Mouse (Mus musculus): ENCODE measurements at regions not wholly inside any gene's neighbourhood (a gene's known extent, or its start where the extent isn't known, plus 50 kb on each side); places are given as distances from the start of the nearest gene placed in this dataset.
"Not testable (repeated sequence)": the region's sequence is repeated elsewhere in the genome, so short reads cannot be mapped to it uniquely, and the experiment has no call there.

DNA sequence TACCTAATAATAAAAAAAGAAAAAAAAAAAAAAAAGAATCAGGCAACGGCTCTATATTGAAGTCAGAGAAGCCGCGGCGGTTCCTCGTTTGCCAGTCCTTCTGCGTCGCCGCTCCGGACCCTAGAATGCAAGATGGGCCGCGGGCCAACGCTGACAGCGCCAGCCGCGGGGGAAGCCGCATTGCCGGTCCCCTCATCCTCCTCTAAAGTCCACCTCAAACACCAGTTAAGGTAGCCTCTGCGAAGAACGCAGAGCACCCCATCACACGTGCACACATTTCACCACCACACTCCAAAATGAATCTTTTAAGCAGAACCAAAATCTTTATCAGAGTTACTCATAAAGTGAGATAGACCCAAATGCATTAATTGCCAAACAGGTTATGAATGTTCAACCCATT lies 822.8 kb upstream of the Foxg1 start:
- WGBS, result 72% methylated on average over 20 of the region's 20 CpGs
- not testable (repeated sequence) for H3K27ac ChIP-seq (ENCODE audit: low read length); H3K36me3 ChIP-seq (ENCODE audit: insufficient read depth, low read length); H3K9ac ChIP-seq (replicated peaks; ENCODE audit: low read length); H3K4me2 ChIP-seq (replicated peaks; ENCODE audit: low read depth, low read length); ATAC-seq (ENCODE audit: low FRiP score, low TSS enrichment); H3K9me3 ChIP-seq (ENCODE audit: low read length); H3K4me1 ChIP-seq (ENCODE audit: insufficient read depth, low read length); H3K4me3 ChIP-seq (ENCODE audit: low read length); H3K27me3 ChIP-seq (ENCODE audit: insufficient read depth, low read length)

DNA sequence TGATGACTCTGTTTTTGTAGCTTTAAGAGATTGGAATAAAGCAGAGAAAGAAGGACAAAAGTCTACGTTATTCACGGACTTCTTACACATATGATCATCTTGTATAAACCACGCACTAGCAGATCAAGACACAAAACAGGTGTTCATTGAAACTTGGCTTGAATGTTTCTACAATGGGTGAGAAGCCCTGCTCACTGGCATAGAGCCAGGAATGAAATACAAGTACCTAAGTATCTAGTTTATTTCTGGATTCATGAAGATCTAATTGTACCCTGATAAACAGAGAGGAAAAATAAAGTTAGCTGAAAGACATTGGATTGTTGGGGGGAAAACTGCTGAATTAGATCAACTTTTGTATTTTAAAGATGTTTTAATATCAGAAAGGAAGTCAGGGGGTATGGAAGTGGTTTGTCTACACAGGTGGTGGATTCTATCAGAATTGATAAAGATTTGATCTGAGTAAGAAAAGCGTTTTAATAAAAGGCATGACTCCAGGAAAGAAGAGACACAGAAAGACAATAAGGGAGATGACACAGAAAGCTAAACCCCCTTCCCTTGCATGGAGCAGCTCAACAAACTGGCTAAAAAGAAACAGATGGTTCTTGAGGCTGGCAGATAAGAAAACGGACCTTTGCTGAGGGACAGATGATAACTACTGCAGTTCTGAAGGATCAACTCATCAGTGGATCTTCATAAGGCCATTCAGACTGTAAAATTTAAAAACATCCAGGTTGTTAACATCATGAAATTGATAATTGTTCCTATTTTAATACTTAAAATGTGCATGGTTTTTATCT lies 777.9 kb upstream of the Foxg1 start:
- no peaks in the 10 kb centered on the region for H3K4me1 ChIP-seq (ENCODE audit: insufficient read depth, low read length)
- ATAC-seq (ENCODE audit: low FRiP score, low TSS enrichment), result no peak
- no peak overlapping the region for H3K4me3 ChIP-seq (ENCODE audit: low read length)
- H3K9me3 ChIP-seq (ENCODE audit: low read length), result no peaks in the 10 kb centered on the region
- H3K36me3 ChIP-seq (ENCODE audit: insufficient read depth, low read length), result no peaks in the 10 kb centered on the region
- 83% methylated on average over 5 of the region's 5 CpGs for WGBS
- no peak overlapping the region for H3K27ac ChIP-seq (ENCODE audit: low read length)
- H3K27me3 ChIP-seq (ENCODE audit: insufficient read depth, low read length), result no peaks in the 10 kb centered on the region
- no peak overlapping the region for H3K4me2 ChIP-seq (replicated peaks; ENCODE audit: low read depth, low read length)
- no peak overlapping the region for H3K9ac ChIP-seq (replicated peaks; ENCODE audit: low read length)

DNA sequence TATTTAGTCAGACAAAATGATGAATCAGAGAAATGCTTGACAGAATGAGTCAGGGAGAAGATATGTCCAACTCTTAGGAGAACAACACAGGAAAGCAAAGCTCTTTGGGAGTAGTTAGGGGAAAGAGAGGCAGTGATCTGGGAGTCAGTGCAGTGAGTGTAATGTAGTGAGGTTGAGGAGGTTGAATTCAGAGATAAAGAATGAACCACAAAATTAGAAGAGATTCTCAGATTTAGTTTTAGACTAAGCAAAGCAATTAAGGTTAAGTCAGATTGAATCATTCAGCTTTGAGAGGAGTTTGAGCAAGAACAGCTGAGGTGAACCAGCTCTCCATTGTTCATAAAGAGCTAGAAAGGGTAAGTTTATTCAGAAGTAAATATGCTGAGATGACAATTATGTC lies 777.0 kb upstream of the Foxg1 start:
- ATAC-seq (ENCODE audit: low FRiP score, low TSS enrichment), result no peak
- H3K9me3 ChIP-seq (ENCODE audit: low read length), result no peaks in the 10 kb centered on the region
- H3K36me3 ChIP-seq (ENCODE audit: insufficient read depth, low read length), result no peaks in the 10 kb centered on the region
- no peak overlapping the region for H3K27ac ChIP-seq (ENCODE audit: low read length)
- H3K27me3 ChIP-seq (ENCODE audit: insufficient read depth, low read length), result no peaks in the 10 kb centered on the region
- no peak overlapping the region for H3K4me2 ChIP-seq (replicated peaks; ENCODE audit: low read depth, low read length)
- H3K4me1 ChIP-seq (ENCODE audit: insufficient read depth, low read length), result no peaks in the 10 kb centered on the region
- H3K4me3 ChIP-seq (ENCODE audit: low read length), result no peak overlapping the region
- no peak overlapping the region for H3K9ac ChIP-seq (replicated peaks; ENCODE audit: low read length)

DNA sequence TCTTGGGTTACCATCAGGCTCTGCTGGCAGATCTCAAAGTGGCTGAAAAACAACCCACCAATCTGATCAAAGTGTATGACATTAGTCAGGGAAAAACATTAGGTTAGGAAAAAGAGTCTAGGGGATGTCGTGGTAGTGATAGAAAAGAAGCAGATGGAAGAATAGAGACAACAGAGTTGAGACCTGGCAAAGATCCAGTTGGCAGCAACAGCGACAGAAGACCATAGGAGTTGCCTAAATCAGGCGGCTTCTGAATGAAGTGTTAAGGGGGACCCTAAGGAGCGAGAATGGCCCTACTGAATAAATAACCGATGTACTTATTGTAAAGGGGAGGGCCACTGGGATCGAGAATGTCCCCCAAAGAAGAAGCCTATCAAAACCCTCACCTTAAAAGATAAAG lies 773.1 kb upstream of the Foxg1 start:
- Histone ChIP-seq H3K36me3 (ENCODE audit: insufficient read depth, low read length) (no peaks in the 10 kb centered on the region), H3K4me1 (ENCODE audit: insufficient read depth, low read length) (no peaks in the 10 kb centered on the region), H3K27ac (ENCODE audit: low read length) (no peak overlapping the region), H3K9ac (replicated peaks; ENCODE audit: low read length) (no peak overlapping the region), H3K9me3 (ENCODE audit: low read length) (no peaks in the 10 kb centered on the region), H3K4me3 (ENCODE audit: low read length) (no peak overlapping the region), H3K4me2 (replicated peaks; ENCODE audit: low read depth, low read length) (no peak overlapping the region), H3K27me3 (ENCODE audit: insufficient read depth, low read length) (no peaks in the 10 kb centered on the region)
- WGBS, result 81% methylated on average over 6 of the region's 6 CpGs
- no peak for ATAC-seq (ENCODE audit: low FRiP score, low TSS enrichment)

DNA sequence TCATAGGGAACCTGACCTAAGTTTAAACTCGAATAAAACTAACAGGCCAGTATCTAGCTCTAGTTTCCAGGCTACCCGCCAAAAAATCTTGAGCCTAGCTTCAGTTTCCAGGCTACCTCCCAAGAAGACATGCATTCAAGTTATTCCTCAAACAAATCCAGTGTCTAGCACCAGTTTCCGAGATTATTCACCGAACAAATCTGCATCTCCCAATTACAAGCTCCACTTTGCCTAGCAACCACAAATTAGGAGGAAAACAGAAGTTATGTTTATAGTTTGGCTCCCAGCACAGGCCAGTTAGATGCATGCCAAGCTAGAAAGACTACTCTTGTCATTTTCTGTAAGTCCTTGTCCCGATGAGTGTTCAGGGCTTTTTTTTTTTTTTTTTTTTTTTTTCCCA lies 770.4 kb upstream of the Foxg1 start:
- ATAC-seq (ENCODE audit: low FRiP score, low TSS enrichment), result no peak
- no peak overlapping the region for H3K9ac ChIP-seq (replicated peaks; ENCODE audit: low read length)
- WGBS, result 81% methylated on average over 5 of the region's 5 CpGs

DNA sequence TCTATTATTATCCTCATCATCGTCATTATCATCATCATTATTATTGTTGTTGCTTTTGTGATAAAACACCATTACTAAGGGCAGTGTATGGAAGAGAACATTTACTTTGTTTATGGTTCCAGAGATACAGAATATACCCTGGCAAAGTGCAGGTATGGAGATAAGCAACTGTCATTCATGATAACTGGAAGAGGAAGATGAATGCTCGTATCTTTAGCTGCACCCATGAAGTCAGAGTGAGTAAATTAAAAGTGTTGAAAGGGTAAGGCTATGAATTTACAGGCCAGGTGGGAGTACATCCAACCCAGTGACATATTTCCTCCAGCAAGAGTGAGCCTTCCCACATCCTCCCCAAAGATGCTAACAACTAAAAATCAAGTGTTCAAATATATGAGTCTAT lies 766.1 kb upstream of the Foxg1 start:
- Histone ChIP-seq H3K9ac (replicated peaks; ENCODE audit: low read length) (no peak overlapping the region), H3K36me3 (ENCODE audit: insufficient read depth, low read length) (no peaks in the 10 kb centered on the region), H3K27ac (ENCODE audit: low read length) (no peak overlapping the region), H3K4me2 (replicated peaks; ENCODE audit: low read depth, low read length) (no peak overlapping the region), H3K4me1 (ENCODE audit: insufficient read depth, low read length) (no peaks in the 10 kb centered on the region), H3K4me3 (ENCODE audit: low read length) (no peak overlapping the region), H3K27me3 (ENCODE audit: insufficient read depth, low read length) (no peaks in the 10 kb centered on the region), H3K9me3 (ENCODE audit: low read length) (no peaks in the 10 kb centered on the region)
- 79% methylated on average over 2 of the region's 2 CpGs for WGBS
- no peak for ATAC-seq (ENCODE audit: low FRiP score, low TSS enrichment)

More for the DNA sequence above, 770.4 kb upstream of the Foxg1 start:
- no peaks in the 10 kb centered on the region for H3K27me3 ChIP-seq (ENCODE audit: insufficient read depth, low read length)
- H3K4me3 ChIP-seq (ENCODE audit: low read length), result no peak overlapping the region
- H3K4me2 ChIP-seq (replicated peaks; ENCODE audit: low read depth, low read length), result no peak overlapping the region
- H3K27ac ChIP-seq (ENCODE audit: low read length), result no peak overlapping the region
- H3K36me3 ChIP-seq (ENCODE audit: insufficient read depth, low read length), result no peaks in the 10 kb centered on the region
- no peaks in the 10 kb centered on the region for H3K9me3 ChIP-seq (ENCODE audit: low read length)
- H3K4me1 ChIP-seq (ENCODE audit: insufficient read depth, low read length), result no peaks in the 10 kb centered on the region

DNA sequence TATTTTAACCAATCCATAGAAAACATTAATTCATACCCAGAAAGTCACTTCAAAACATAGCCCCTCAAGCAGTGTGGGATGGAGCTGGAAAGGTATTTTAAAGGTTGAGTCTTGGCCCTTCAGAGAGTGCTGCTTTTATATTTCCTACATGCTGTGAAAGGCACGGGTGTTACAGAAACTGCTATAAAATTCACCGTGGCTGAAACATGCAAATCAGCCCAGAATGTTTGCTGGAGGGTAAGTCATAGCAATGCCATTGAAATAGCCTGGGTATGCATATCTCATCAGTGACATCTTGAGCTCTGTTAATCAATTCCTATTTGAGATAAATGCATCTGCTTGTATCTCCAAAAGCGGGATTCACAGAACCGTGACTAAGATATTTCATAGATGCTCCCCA lies 748.9 kb upstream of the Foxg1 start:
- Histone ChIP-seq H3K4me2 (replicated peaks; ENCODE audit: low read depth, low read length) (no peak overlapping the region), H3K4me1 (ENCODE audit: insufficient read depth, low read length) (no peaks in the 10 kb centered on the region), H3K36me3 (ENCODE audit: insufficient read depth, low read length) (no peaks in the 10 kb centered on the region), H3K27me3 (ENCODE audit: insufficient read depth, low read length) (no peaks in the 10 kb centered on the region), H3K9me3 (ENCODE audit: low read length) (no peaks in the 10 kb centered on the region), H3K9ac (replicated peaks; ENCODE audit: low read length) (no peak overlapping the region), H3K4me3 (ENCODE audit: low read length) (no peak overlapping the region), H3K27ac (ENCODE audit: low read length) (no peak overlapping the region)
- 64% methylated on average over 4 of the region's 4 CpGs for WGBS
- ATAC-seq (ENCODE audit: low FRiP score, low TSS enrichment), result no peak

DNA sequence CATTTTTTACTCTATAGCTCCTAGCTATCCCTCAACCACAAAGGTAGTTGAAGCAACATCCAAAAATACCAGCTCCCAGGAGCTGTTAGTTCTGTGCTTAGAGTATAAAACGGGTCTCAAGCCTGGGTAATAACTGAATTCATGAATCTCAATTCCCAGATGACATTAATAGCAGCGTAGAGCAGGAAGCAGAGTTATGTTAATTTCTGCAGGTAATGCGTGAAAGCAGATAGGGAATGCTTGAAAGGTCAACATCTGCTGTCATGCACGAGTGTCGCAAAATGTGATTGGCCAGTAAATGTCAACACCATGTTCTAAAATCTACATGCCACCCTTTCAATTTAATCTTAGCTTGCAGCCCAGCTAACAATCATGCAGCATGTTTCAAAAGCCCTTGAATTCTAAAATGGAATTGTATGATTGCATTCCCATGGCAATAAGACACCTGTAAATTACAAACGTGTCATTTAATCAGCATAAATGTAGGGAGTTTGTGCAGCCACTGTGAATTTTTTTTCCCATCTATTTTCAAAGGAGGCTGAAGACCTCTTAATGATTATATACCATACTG lies 747.7 kb upstream of the Foxg1 start:
- Histone ChIP-seq H3K4me2 (replicated peaks; ENCODE audit: low read depth, low read length) (no peak overlapping the region), H3K9ac (replicated peaks; ENCODE audit: low read length) (no peak overlapping the region), H3K4me3 (ENCODE audit: low read length) (no peak overlapping the region), H3K4me1 (ENCODE audit: insufficient read depth, low read length) (no peaks in the 10 kb centered on the region), H3K27me3 (ENCODE audit: insufficient read depth, low read length) (no peaks in the 10 kb centered on the region), H3K36me3 (ENCODE audit: insufficient read depth, low read length) (no peaks in the 10 kb centered on the region), H3K27ac (ENCODE audit: low read length) (no peak overlapping the region), H3K9me3 (ENCODE audit: low read length) (no peaks in the 10 kb centered on the region)
- ATAC-seq (ENCODE audit: low FRiP score, low TSS enrichment), result no peak
- 70% methylated on average over 6 of the region's 6 CpGs for WGBS

DNA sequence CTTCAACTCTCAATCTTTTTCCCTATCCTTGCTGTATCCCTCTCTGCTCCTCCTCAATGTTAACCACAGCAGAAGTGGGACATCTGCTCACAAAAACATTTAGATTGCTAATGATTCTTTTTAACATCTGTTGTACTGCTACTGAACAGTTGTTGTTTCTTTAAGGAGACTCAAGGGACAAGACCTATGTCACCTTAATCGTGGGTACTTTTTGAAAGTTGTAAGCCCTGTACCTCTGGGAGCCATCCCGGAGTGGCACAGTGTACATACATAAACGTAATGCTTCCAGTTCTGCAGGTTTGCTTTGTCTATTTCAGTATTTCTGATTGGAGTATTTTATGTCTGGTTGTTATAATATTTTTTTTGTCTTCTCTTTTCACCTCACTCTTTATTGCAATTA lies 740.5 kb upstream of the Foxg1 start:
- Histone ChIP-seq H3K27me3 (ENCODE audit: insufficient read depth, low read length) (no peaks in the 10 kb centered on the region), H3K27ac (ENCODE audit: low read length) (no peak overlapping the region), H3K4me1 (ENCODE audit: insufficient read depth, low read length) (no peaks in the 10 kb centered on the region), H3K9me3 (ENCODE audit: low read length) (no peaks in the 10 kb centered on the region), H3K4me2 (replicated peaks; ENCODE audit: low read depth, low read length) (no peak overlapping the region), H3K4me3 (ENCODE audit: low read length) (no peak overlapping the region), H3K9ac (replicated peaks; ENCODE audit: low read length) (no peak overlapping the region), H3K36me3 (ENCODE audit: insufficient read depth, low read length) (no peaks in the 10 kb centered on the region)
- ATAC-seq (ENCODE audit: low FRiP score, low TSS enrichment), result no peak
- WGBS, result 64% methylated on average over 3 of the region's 3 CpGs

DNA sequence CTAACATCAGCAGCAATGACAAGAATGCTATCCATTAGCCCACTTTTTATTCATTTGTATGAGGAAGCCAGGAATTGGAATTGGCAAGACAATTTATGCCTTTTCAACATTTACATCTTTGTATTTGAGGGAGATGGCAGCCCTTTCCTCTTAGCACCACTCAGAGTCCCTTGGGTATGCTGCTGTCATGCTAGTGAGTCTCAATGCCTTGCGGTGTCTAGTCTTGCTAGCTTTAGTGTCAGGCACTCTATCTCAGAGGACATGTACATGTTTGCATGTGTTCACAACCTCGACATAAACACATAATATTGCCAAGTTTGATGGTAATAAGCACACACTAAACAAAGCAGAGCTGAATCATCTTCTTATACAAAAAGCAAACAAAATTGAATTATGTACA lies 737.3 kb upstream of the Foxg1 start:
- Histone ChIP-seq H3K27me3 (ENCODE audit: insufficient read depth, low read length) (no peaks in the 10 kb centered on the region), H3K4me2 (replicated peaks; ENCODE audit: low read depth, low read length) (no peak overlapping the region), H3K27ac (ENCODE audit: low read length) (no peak overlapping the region), H3K9ac (replicated peaks; ENCODE audit: low read length) (no peak overlapping the region), H3K36me3 (ENCODE audit: insufficient read depth, low read length) (no peaks in the 10 kb centered on the region), H3K4me3 (ENCODE audit: low read length) (no peak overlapping the region), H3K9me3 (ENCODE audit: low read length) (no peaks in the 10 kb centered on the region), H3K4me1 (ENCODE audit: insufficient read depth, low read length) (no peaks in the 10 kb centered on the region)
- ATAC-seq (ENCODE audit: low FRiP score, low TSS enrichment), result no peak
- 67% methylated on average over 2 of the region's 2 CpGs for WGBS

Measured in kidney, embryonic 16.5 days (tissue).